Mouse (Mus musculus) thymus, adult 2 months (tissue): ENCODE data around the gene Gm45337. TPM values are rescaled to one million over a fixed set of nuclear protein-coding genes. Genes with fewer than 3 reads are reported as not detected.
"Not testable (repeated sequence)": the region's sequence is repeated elsewhere in the genome, so short reads cannot be mapped to it uniquely, and the experiment has no call there.

ENCODE experiments used
- DNase-seq: peaks from one replicate; pipeline ENCODE4 v3.0.0; 2021
- H3K27ac ChIP-seq: fragments of 200-500 bp; 2 replicates; pipeline ENCODE4 v1.5.1; 2012; ENCODE audit warnings: low read length, control low read depth; ENCODE audit not compliant: control insufficient read depth, insufficient read depth
- H3K27me3 ChIP-seq: fragments of 200-500 bp; 2 replicates; pipeline ENCODE4 v1.6.1; 2012; ENCODE audit warnings: mild to moderate bottlenecking, low read length, moderate library complexity, mixed read lengths; ENCODE audit not compliant: control insufficient read depth, insufficient read depth
- H3K36me3 ChIP-seq: fragments of 200-500 bp; 2 replicates; pipeline ENCODE4 v1.6.1; 2012; ENCODE audit warnings: mild to moderate bottlenecking, low read length, moderate library complexity; ENCODE audit not compliant: control insufficient read depth, insufficient read depth
- H3K4me1 ChIP-seq: fragments of 200-500 bp; replicated peaks from 2 replicates; pipeline ENCODE4 v1.6.1; 2012; ENCODE audit warnings: low read length; ENCODE audit not compliant: control insufficient read depth, insufficient read depth
- H3K4me3 ChIP-seq: fragments of 200-500 bp; 2 replicates; pipeline ENCODE4 v1.5.1; 2012; ENCODE audit warnings: mild to moderate bottlenecking, low read length, control low read depth, moderate library complexity; ENCODE audit not compliant: control insufficient read depth, insufficient read depth
- CTCF ChIP-seq: fragments of 200-500 bp; IDR thresholded peaks from 2 replicates; pipeline ENCODE4 v1.5.1; 2012; ENCODE audit warnings: mild to moderate bottlenecking, control low read depth, low read length, moderate library complexity, borderline replicate concordance; ENCODE audit not compliant: control insufficient read depth, poor library complexity, insufficient read depth; ENCODE audit errors: extremely low read depth
- POLR2A ChIP-seq: fragments of 200-500 bp; IDR thresholded peaks from 2 replicates; pipeline ENCODE4 v1.6.1; 2012; ENCODE audit warnings: mild to moderate bottlenecking, low read length, control low read depth, moderate library complexity; ENCODE audit not compliant: control insufficient read depth, poor library complexity, insufficient read depth; ENCODE audit errors: extremely low read depth
- WGBS: fragments of 180-500 bp; shearing (Covaris S2); methylation state at CpG from one replicate; pipeline ENCODE4 v1.1.7; 2018; 5-methylcytosine and 5-hydroxymethylcytosine counted together
- polyA plus RNA-seq: library from polyadenylated mRNA; depleted of rRNA; stranded (reverse); fragments of >200 nt; gene quantifications from 2 replicates; pipeline ENCODE4 v1.2.3, GENCODE M21; 2012

Gene Gm45337
- polyA plus RNA-seq, 1 experiment: not detected

GRCm38 (mm10) chr7:142140696-142141095 lies 3.7 kb downstream of the Gm45337 start:
- no peaks in the 10 kb centered on the region for H3K36me3 ChIP-seq
- TF ChIP-seq POLR2A (no peak), CTCF (no peak)
- 11% methylated on average over 1 of the region's 1 CpGs for WGBS
- no peak overlapping the region for H3K4me3 ChIP-seq
- H3K27ac ChIP-seq: no peak overlapping the region
- no peak for DNase-seq
- H3K27me3 ChIP-seq: no peaks in the 10 kb centered on the region
- no peaks in the 10 kb centered on the region for H3K4me1 ChIP-seq

- H3K4me1 ChIP-seq, H3K27ac ChIP-seq, H3K4me3 ChIP-seq, H3K27me3 ChIP-seq, H3K36me3 ChIP-seq, DNase-seq: not testable (repeated sequence)
- WGBS: 6% methylated on average over 2 of the region's 2 CpGs
These were observed 8.5 kb downstream of the Gm45337 start, which contains the start of gene Gm39115 for GRCm38 (mm10) chr7:142135934-142136333. Gene Gm39115, minus strand, starts transcription at chr7:142136034.

- Histone ChIP-seq H3K27me3 (no peaks in the 10 kb centered on the region), H3K36me3 (no peaks in the 10 kb centered on the region), H3K4me1 (no peaks in the 10 kb centered on the region), H3K27ac (no peak overlapping the region), H3K4me3 (no peak overlapping the region)
- TF ChIP-seq POLR2A: no peak
- no peak for TF ChIP-seq CTCF
- WGBS: 64% methylated on average over 4 of the region's 4 CpGs
- no peak for DNase-seq
These were observed 10.0 kb downstream of the Gm45337 start for GRCm38 (mm10) chr7:142134206-142134995.

GRCm38 (mm10) chr7:142128843-142129242 lies 15.6 kb downstream of the Gm45337 start:
- Histone ChIP-seq H3K4me1 (no peaks in the 10 kb centered on the region), H3K27me3 (no peaks in the 10 kb centered on the region), H3K27ac (no peak overlapping the region), H3K36me3 (no peaks in the 10 kb centered on the region), H3K4me3 (no peak overlapping the region)
- no peak for TF ChIP-seq POLR2A
- no peak for TF ChIP-seq CTCF
- DNase-seq: no peak
- WGBS: 59% methylated on average over 4 of the region's 4 CpGs

GRCm38 (mm10) chr7:142120629-142121028 lies 23.8 kb downstream of the Gm45337 start, which contains the start of gene Gm45618:
Gene Gm45618, minus strand, starts transcription at chr7:142120729.
- WGBS: 96% methylated on average over 1 of the region's 1 CpGs
- not testable (repeated sequence) for H3K27ac ChIP-seq, H3K36me3 ChIP-seq, H3K27me3 ChIP-seq, DNase-seq, H3K4me3 ChIP-seq, H3K4me1 ChIP-seq

- Histone ChIP-seq H3K4me3 (no peak overlapping the region), H3K27me3 (no peaks in the 10 kb centered on the region), H3K4me1 (no peaks in the 10 kb centered on the region), H3K27ac (no peak overlapping the region), H3K36me3 (no peaks in the 10 kb centered on the region)
- 26% methylated on average over 5 of the region's 5 CpGs for WGBS
- DNase-seq: no peak
- TF ChIP-seq POLR2A: no peak
- no peak for TF ChIP-seq CTCF
These were observed 24.8 kb downstream of the Gm45337 start for GRCm38 (mm10) chr7:142119632-142120031.

GRCm38 (mm10) chr7:142104747-142105146 lies 39.7 kb downstream of the Gm45337 start:
- no peak overlapping the region for H3K27ac ChIP-seq
- H3K4me3 ChIP-seq: no peak overlapping the region
- WGBS: 50% methylated on average over 5 of the region's 5 CpGs
- no peaks in the 10 kb centered on the region for H3K36me3 ChIP-seq
- no peaks in the 10 kb centered on the region for H3K27me3 ChIP-seq
- TF ChIP-seq POLR2A (no peak), CTCF (no peak)
- DNase-seq: no peak
- no peaks in the 10 kb centered on the region for H3K4me1 ChIP-seq
